ENCODE assay signal across 8 mouse cellular contexts in the genomic region with DNA sequence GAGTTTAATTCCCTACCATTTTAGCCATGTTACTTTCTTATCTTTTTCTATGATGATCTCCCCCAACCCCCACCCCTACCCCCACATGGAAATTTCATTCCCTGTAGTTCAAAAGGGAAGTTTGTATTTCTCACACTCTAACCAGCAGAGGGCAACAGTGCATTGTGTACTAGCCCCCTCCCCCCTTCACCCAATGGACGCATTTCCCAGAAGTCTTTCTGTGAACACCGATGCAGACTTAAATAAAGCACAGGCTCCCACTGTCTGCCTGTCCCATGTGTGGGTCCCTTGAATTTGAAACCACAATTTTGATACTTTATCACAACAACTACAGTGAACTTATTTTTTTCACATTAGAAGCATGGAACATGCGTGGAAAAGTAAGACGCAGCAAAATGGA.
A peak's percentile ranks its signal among the peaks of the same experiment; 100 is the strongest.
DNase-seq lines count a peak whose midpoint lies in the region; ATAC-seq and TF ChIP-seq lines count a peak whose summit lies in the region.

No protein-coding gene starts in this region.

- 30% methylated on average over 4 of the region's 4 CpGs for WGBS in embryonic facial prominence, embryonic 14.5 days
- WGBS in intestine, embryonic 15.5 days, result 47% methylated on average over 4 of the region's 4 CpGs
- WGBS in liver, embryonic 16.5 days (ENCODE audit: insufficient replicate concordance), result 35% methylated on average over 4 of the region's 4 CpGs
- 42% methylated on average over 4 of the region's 4 CpGs for WGBS in stomach, postnatal 0 days

- H3K9ac ChIP-seq in embryonic facial prominence, embryonic 14.5 days (ENCODE audit: low read depth, low read length), result no peak overlapping the region
- no peak overlapping the region for H3K9ac ChIP-seq in intestine, embryonic 15.5 days
- no peak overlapping the region for H3K9ac ChIP-seq in liver, embryonic 16.5 days (ENCODE audit: low read depth, low read length)
- H3K9ac ChIP-seq in stomach, postnatal 0 days (ENCODE audit: low read length), result no peak overlapping the region

- H3K4me1 ChIP-seq in embryonic facial prominence, embryonic 14.5 days (ENCODE audit: control insufficient read depth, insufficient read depth, low read length), result peaks cover 11% of the 10 kb centered on the region
- no peaks in the 10 kb centered on the region for H3K4me1 ChIP-seq in intestine, embryonic 15.5 days (replicated peaks)
- no peaks in the 10 kb centered on the region for H3K4me1 ChIP-seq in liver, embryonic 16.5 days (ENCODE audit: control insufficient read depth, low read depth, low read length)
- H3K4me1 ChIP-seq in stomach, postnatal 0 days (replicated peaks; ENCODE audit: control insufficient read depth, insufficient read depth), result no peaks in the 10 kb centered on the region

- no peak overlapping the region for H3K27ac ChIP-seq in embryonic facial prominence, embryonic 14.5 days (replicated peaks; ENCODE audit: low read depth, low read length)
- H3K27ac ChIP-seq in intestine, embryonic 15.5 days, result no peak overlapping the region
- H3K27ac ChIP-seq in liver, embryonic 16.5 days (ENCODE audit: low read length), result no peak overlapping the region
- no peak overlapping the region for H3K27ac ChIP-seq in stomach, postnatal 0 days (replicated peaks)

- H3K27me3 ChIP-seq in embryonic facial prominence, embryonic 14.5 days (replicated peaks; ENCODE audit: control insufficient read depth, insufficient read depth, low read length), result no peaks in the 10 kb centered on the region
- H3K27me3 ChIP-seq in intestine, embryonic 15.5 days (replicated peaks), result no peaks in the 10 kb centered on the region
- H3K27me3 ChIP-seq in liver, embryonic 16.5 days (ENCODE audit: control insufficient read depth, insufficient read depth, low read depth, low read length), result no peaks in the 10 kb centered on the region
- no peaks in the 10 kb centered on the region for H3K27me3 ChIP-seq in stomach, postnatal 0 days (ENCODE audit: control insufficient read depth, insufficient read depth, low read length)

- TF ChIP-seq CTCF in stomach, postnatal 0 days (IDR thresholded peaks at IDR 0.05; ENCODE audit: low read depth), result peak; percentile 82

- H3K9me3 ChIP-seq in embryonic facial prominence, embryonic 14.5 days (ENCODE audit: control insufficient read depth, low read length), result no peaks in the 10 kb centered on the region
- no peaks in the 10 kb centered on the region for H3K9me3 ChIP-seq in intestine, embryonic 15.5 days
- no peaks in the 10 kb centered on the region for H3K9me3 ChIP-seq in liver, embryonic 16.5 days (replicated peaks; ENCODE audit: control insufficient read depth, low read length)
- no peaks in the 10 kb centered on the region for H3K9me3 ChIP-seq in stomach, postnatal 0 days (ENCODE audit: control insufficient read depth, low read length)

- peak overlapping the region; percentile 21 for H3K4me3 ChIP-seq in embryonic facial prominence, embryonic 14.5 days (ENCODE audit: low read depth, low read length)
- no peak overlapping the region for H3K4me3 ChIP-seq in intestine, embryonic 15.5 days (replicated peaks)
- no peak overlapping the region for H3K4me3 ChIP-seq in liver, embryonic 16.5 days (ENCODE audit: low read depth, low read length)
- H3K4me3 ChIP-seq in stomach, postnatal 0 days (ENCODE audit: low read depth, low read length), result no peak overlapping the region

- peak; percentile 13 for DNase-seq in left cerebral cortex, adult 11 months (ENCODE audit: low spot score)
- DNase-seq in left cerebral cortex, adult 8-10 months (ENCODE audit: low spot score in 2 of 2), result no peak
- peak; percentile 65 for DNase-seq in adrenal gland, postnatal 10 days
- DNase-seq in embryonic facial prominence, embryonic 14.5 days (ENCODE audit: low spot score), result peak; percentile 84
- peak; percentile 47 for DNase-seq in stomach, postnatal 0 days (ENCODE audit: low spot score)
- no peak for DNase-seq in spleen, postnatal 10 days (ENCODE audit: low spot score in 2 of 2)

- no peak for TF ChIP-seq EP300 in stomach, postnatal 0 days (optimal IDR thresholded peaks at IDR 0.05)

- H3K36me3 ChIP-seq in embryonic facial prominence, embryonic 14.5 days (ENCODE audit: control insufficient read depth, insufficient read depth, low read length), result no peaks in the 10 kb centered on the region
- H3K36me3 ChIP-seq in intestine, embryonic 15.5 days, result no peaks in the 10 kb centered on the region
- H3K36me3 ChIP-seq in liver, embryonic 16.5 days (ENCODE audit: control insufficient read depth, insufficient read depth), result no peaks in the 10 kb centered on the region
- H3K36me3 ChIP-seq in stomach, postnatal 0 days (ENCODE audit: control insufficient read depth, insufficient read depth, low read length), result no peaks in the 10 kb centered on the region

- peak overlapping the region; percentile 48 for H3K4me2 ChIP-seq in embryonic facial prominence, embryonic 14.5 days (ENCODE audit: low read depth, low read length)
- 0 out of 2 replicates have a peak overlapping the region, but pooled peaks have one; percentile 24 for H3K4me2 ChIP-seq in intestine, embryonic 15.5 days (replicated peaks)
- 0 out of 2 replicates have a peak overlapping the region, but pooled peaks have one; percentile 17 for H3K4me2 ChIP-seq in liver, embryonic 16.5 days (ENCODE audit: low read depth, low read length)
- H3K4me2 ChIP-seq in stomach, postnatal 0 days (replicated peaks; ENCODE audit: low read depth), result peak overlapping the region; percentile 41

- no peak for ATAC-seq in embryonic facial prominence, embryonic 14.5 days (ENCODE audit: low read depth)
- no peak; the same call in 1 of the 2 replicates for ATAC-seq in intestine, embryonic 15.5 days
- ATAC-seq in liver, embryonic 16.5 days (ENCODE audit: low read depth), result no peak
- ATAC-seq in stomach, postnatal 0 days (ENCODE audit: low FRiP score, low TSS enrichment), result peak; percentile 53; the same call in 1 of the 2 replicates

Comparison
In these comparisons a context has a peak if more than half of its experiments do, and no peak if none do; other contexts are left out.
1. DNase-seq: peak in left cerebral cortex, adult 11 months (single experiment), adrenal gland, postnatal 10 days (single experiment), embryonic facial prominence, embryonic 14.5 days (single experiment) and stomach, postnatal 0 days (single experiment); none in left cerebral cortex, adult 8-10 months (0 of 2) and spleen, postnatal 10 days (0 of 2).
2. Peak in every context shown above with its lines, with median percentiles within 50 percentile points of each other: H3K4me2 ChIP-seq.